Comparison of ENCODE assay signal across 27 mouse cellular contexts in genomic region chr8:111690960-111691445, GRCm38 (mm10). TPM values are rescaled to one million over a fixed set of nuclear protein-coding genes. Genes with fewer than 3 reads are reported as not detected.
A peak's percentile ranks its signal among the peaks of the same experiment; 100 is the strongest.
DNase-seq lines count a peak whose midpoint lies in the region; ATAC-seq and TF ChIP-seq lines count a peak whose summit lies in the region.
"Had no signal": no experiment of that assay in that cellular context is flagged by ENCODE, and none has a peak within 500 bp of the region (broad histone marks: within the 10 kb centered on the region; RNA-seq: fewer than 3 reads in every experiment).

TSS of gene Ctrb1 (minus strand) at chr8:111691010.

- no peak within 1 kb of the TSS for H3K27ac ChIP-seq in liver, embryonic 16.5 days (ENCODE audit: low read length)
- H3K27ac ChIP-seq in liver, embryonic 12.5 days, result no peak within 1 kb of the TSS
- no peak within 1 kb of the TSS for H3K27ac ChIP-seq in intestine, postnatal 0 days (ENCODE audit: low read depth, low read length)
- H3K27ac ChIP-seq in stomach, embryonic 15.5 days, result no peak within 1 kb of the TSS
- H3K27ac ChIP-seq in midbrain, embryonic 16.5 days (ENCODE audit: low read length), result no peak within 1 kb of the TSS
- H3K27ac ChIP-seq in left cerebral cortex, adult 2 months, result no peak within 1 kb of the TSS
- H3K27ac ChIP-seq: embryonic facial prominence, embryonic 12.5 days; forebrain, embryonic 12.5 days; heart, embryonic 13.5 days had no signal

- no peak for ATAC-seq in liver, embryonic 16.5 days (ENCODE audit: low read depth)
- ATAC-seq in liver, embryonic 12.5 days, result no peak
- peak; percentile 21; the same call in 1 of the 2 replicates for ATAC-seq in intestine, postnatal 0 days
- peak; percentile 28; the same call in 1 of the 2 replicates for ATAC-seq in stomach, embryonic 15.5 days (ENCODE audit: insufficient read depth, low FRiP score, low read depth)
- no peak for ATAC-seq in midbrain, embryonic 16.5 days
- ATAC-seq: CD4-positive, CD25-positive, alpha-beta regulatory T cell, adult 4 months; forebrain, embryonic 16.5 days had no signal

- H3K4me1 ChIP-seq in liver, embryonic 16.5 days (ENCODE audit: control insufficient read depth, low read depth, low read length), result no peaks in the 10 kb centered on the region
- H3K4me1 ChIP-seq in liver, embryonic 12.5 days, result peaks cover 4% of the 10 kb centered on the region; the same call in 1 of the 2 replicates
- H3K4me1 ChIP-seq in intestine, postnatal 0 days (replicated peaks; ENCODE audit: control insufficient read depth, insufficient read depth, low read length), result no peaks in the 10 kb centered on the region
- H3K4me1 ChIP-seq in stomach, embryonic 15.5 days, result no peaks in the 10 kb centered on the region
- no peaks in the 10 kb centered on the region for H3K4me1 ChIP-seq in midbrain, embryonic 16.5 days (ENCODE audit: control insufficient read depth, insufficient read depth, low read length)
- H3K4me1 ChIP-seq: embryonic facial prominence, embryonic 12.5 days; forebrain, embryonic 12.5 days had no signal

- no peak within 1 kb of the TSS for H3K4me3 ChIP-seq in liver, embryonic 16.5 days (ENCODE audit: low read depth, low read length)
- H3K4me3 ChIP-seq in liver, embryonic 12.5 days, result no peak within 1 kb of the TSS
- H3K4me3 ChIP-seq in intestine, postnatal 0 days (ENCODE audit: low read depth, low read length), result no peak within 1 kb of the TSS
- H3K4me3 ChIP-seq in stomach, embryonic 15.5 days (replicated peaks), result no peak within 1 kb of the TSS
- no peak within 1 kb of the TSS for H3K4me3 ChIP-seq in midbrain, embryonic 16.5 days (ENCODE audit: low read depth, low read length)
- H3K4me3 ChIP-seq in left cerebral cortex, adult 2 months, result no peak within 1 kb of the TSS
- H3K4me3 ChIP-seq: embryonic facial prominence, embryonic 12.5 days; forebrain, embryonic 12.5 days; heart, embryonic 13.5 days had no signal

- no peaks in the 10 kb centered on the region for H3K36me3 ChIP-seq in liver, embryonic 16.5 days (ENCODE audit: control insufficient read depth, insufficient read depth)
- H3K36me3 ChIP-seq in liver, embryonic 12.5 days, result no peaks in the 10 kb centered on the region
- H3K36me3 ChIP-seq in intestine, postnatal 0 days (ENCODE audit: control insufficient read depth, insufficient read depth), result no peaks in the 10 kb centered on the region
- H3K36me3 ChIP-seq in stomach, embryonic 15.5 days, result no peaks in the 10 kb centered on the region
- no peaks in the 10 kb centered on the region for H3K36me3 ChIP-seq in midbrain, embryonic 16.5 days (ENCODE audit: control insufficient read depth, insufficient read depth, low read length)
- H3K36me3 ChIP-seq: embryonic facial prominence, embryonic 12.5 days; forebrain, embryonic 12.5 days; G1E; heart, embryonic 13.5 days had no signal

- H3K27me3 ChIP-seq in liver, embryonic 16.5 days (ENCODE audit: control insufficient read depth, insufficient read depth, low read depth, low read length), result no peaks in the 10 kb centered on the region
- H3K27me3 ChIP-seq in liver, embryonic 12.5 days (replicated peaks), result peaks cover 24% of the 10 kb centered on the region
- no peaks in the 10 kb centered on the region for H3K27me3 ChIP-seq in intestine, postnatal 0 days (replicated peaks; ENCODE audit: control insufficient read depth, insufficient read depth, low read length)
- H3K27me3 ChIP-seq in stomach, embryonic 15.5 days (replicated peaks), result no peaks in the 10 kb centered on the region
- H3K27me3 ChIP-seq in midbrain, embryonic 16.5 days (ENCODE audit: control insufficient read depth, insufficient read depth, low read depth, low read length), result no peaks in the 10 kb centered on the region
- H3K27me3 ChIP-seq: embryonic facial prominence, embryonic 12.5 days; forebrain, embryonic 12.5 days; heart, embryonic 13.5 days had no signal

- no peak within 1 kb of the TSS for H3K9ac ChIP-seq in liver, embryonic 16.5 days (ENCODE audit: low read depth, low read length)
- no peak within 1 kb of the TSS for H3K9ac ChIP-seq in liver, embryonic 12.5 days
- H3K9ac ChIP-seq in intestine, postnatal 0 days (ENCODE audit: low read depth, low read length), result no peak within 1 kb of the TSS
- H3K9ac ChIP-seq in stomach, embryonic 15.5 days, result no peak within 1 kb of the TSS
- no peak within 1 kb of the TSS for H3K9ac ChIP-seq in midbrain, embryonic 16.5 days (ENCODE audit: low read depth, low read length)
- H3K9ac ChIP-seq: embryonic facial prominence, embryonic 12.5 days; forebrain, embryonic 12.5 days; heart, embryonic 13.5 days had no signal

- intact Hi-C loops in left cerebral cortex, adult 2 months (cut with DNase I), result no loop called here

- TF ChIP-seq CTCF in intestine, postnatal 0 days (IDR thresholded peaks at IDR 0.05; ENCODE audit: low read depth), result no peak
- no peak for TF ChIP-seq CTCF in left cerebral cortex, adult 2 months (IDR thresholded peaks at IDR 0.05)

- DNase-seq in gonadal fat pad, adult 2 months (ENCODE audit: low read depth), result no peak
- DNase-seq in layer of hippocampus, postnatal 10 days (ENCODE audit: low spot score in 2 of 2), result no peak
- DNase-seq in left cerebral cortex, adult 2 months (ENCODE audit: extremely low spot score in 1 of 2, low spot score in 2 of 2), result no peak
- DNase-seq: adrenal gland, adult 8-10 months; adrenal gland, postnatal 36 days; B cell, adult 2 months; cerebellum, adult 2 months; cerebellum, postnatal 14 days; embryo, embryonic 11 days; gastrocnemius, postnatal 14 days; heart, postnatal 36 days had no signal

- H3K4me2 ChIP-seq in liver, embryonic 16.5 days (ENCODE audit: low read depth, low read length), result no peak within 1 kb of the TSS
- no peak within 1 kb of the TSS for H3K4me2 ChIP-seq in liver, embryonic 12.5 days
- no peak within 1 kb of the TSS for H3K4me2 ChIP-seq in intestine, postnatal 0 days (replicated peaks; ENCODE audit: low read depth)
- no peak within 1 kb of the TSS for H3K4me2 ChIP-seq in stomach, embryonic 15.5 days
- no peak within 1 kb of the TSS for H3K4me2 ChIP-seq in midbrain, embryonic 16.5 days (ENCODE audit: low read length)
- H3K4me2 ChIP-seq: embryonic facial prominence, embryonic 12.5 days; forebrain, embryonic 12.5 days; heart, embryonic 13.5 days had no signal

- H3K9me3 ChIP-seq in liver, embryonic 16.5 days (replicated peaks; ENCODE audit: control insufficient read depth, low read length), result no peaks in the 10 kb centered on the region
- H3K9me3 ChIP-seq in liver, embryonic 12.5 days (replicated peaks), result no peaks in the 10 kb centered on the region
- H3K9me3 ChIP-seq in intestine, postnatal 0 days (ENCODE audit: control insufficient read depth), result no peaks in the 10 kb centered on the region
- H3K9me3 ChIP-seq in stomach, embryonic 15.5 days, result no peaks in the 10 kb centered on the region
- H3K9me3 ChIP-seq in midbrain, embryonic 16.5 days (replicated peaks; ENCODE audit: control insufficient read depth, low read length, poor library complexity, severe bottlenecking), result no peaks in the 10 kb centered on the region
- H3K9me3 ChIP-seq: embryonic facial prominence, embryonic 12.5 days; forebrain, embryonic 12.5 days; G1E; heart, embryonic 13.5 days had no signal

- WGBS in liver, embryonic 16.5 days (ENCODE audit: insufficient replicate concordance), result 56% methylated on average over 2 of the region's 2 CpGs
- WGBS in liver, embryonic 12.5 days (ENCODE audit: insufficient replicate concordance), result 48% methylated on average over 2 of the region's 2 CpGs
- WGBS in intestine, postnatal 0 days, result 84% methylated on average over 2 of the region's 2 CpGs
- 90% methylated on average over 2 of the region's 2 CpGs for whole genome bisulfite sequencing in stomach, embryonic 15.5 days
- 87% methylated on average over 2 of the region's 2 CpGs for WGBS in midbrain, embryonic 16.5 days

RNA-seq across cellular contexts. Expression of gene Ctrb1, which starts in this region (rescaled TPM):
- 7.7 and 58.8 TPM in 2 replicates for polyA plus RNA-seq in liver, embryonic 16.5 days (2015; fragmentation: Nextera tagmentation; extraction: Ambion mirVana)
- polyA plus RNA-seq in liver, embryonic 12.5 days (2016; fragmentation: Nextera tagmentation; extraction: Ambion mirVana), result not detected in 2 replicates
- 4.4 and 35.9 TPM in 2 replicates for polyA plus RNA-seq in gonadal fat pad, adult 2 months (2012; rRNA removed)
- 75.8 and 118 TPM in 2 replicates for polyA plus RNA-seq in intestine, postnatal 0 days (2015; fragmentation: Nextera tagmentation; extraction: Ambion mirVana)
- polyA plus RNA-seq in stomach, embryonic 15.5 days (2015; fragmentation: Nextera tagmentation; extraction: Ambion mirVana), result 3,283 and 4,119 TPM in 2 replicates
- polyA plus RNA-seq in midbrain, embryonic 16.5 days (2015; fragmentation: Nextera tagmentation; extraction: Ambion mirVana), result not detected in 2 replicates
- not detected for total RNA-seq in layer of hippocampus, postnatal 10 days (2021)
- not detected for total RNA-seq in left cerebral cortex, adult 2 months (2021)
- total RNA-seq: adrenal gland, adult 8-10 months; common myeloid progenitor, adult 5-6 weeks; G1E; granulocyte monocyte progenitor cell, adult 5-6 weeks; heart, adult 8-10 months; heart, postnatal 36 days had no signal
- polyA plus RNA-seq: CD4-positive, CD25-positive, alpha-beta regulatory T cell, adult 4 months; embryonic facial prominence, embryonic 12.5 days; forebrain, embryonic 12.5 days; forebrain, embryonic 16.5 days; G1E; heart, embryonic 13.5 days; heart, postnatal 0 days; hindbrain, embryonic 11.5 days had no signal

Comparison
In these comparisons a context has a peak if more than half of its experiments do, and no peak if none do; other contexts are left out.
1. RNA of gene Ctrb1 (polyA plus RNA-seq): 3,283 to 4,119 TPM in stomach, embryonic 15.5 days; 75.8 to 118 TPM in intestine, postnatal 0 days, 7.7 to 58.8 TPM in liver, embryonic 16.5 days, 4.4 to 35.9 TPM in gonadal fat pad, adult 2 months, not detected in midbrain, embryonic 16.5 days and not detected in liver, embryonic 12.5 days; every median in the first group is over 10 times any median in the second.
2. ATAC-seq: peak in intestine, postnatal 0 days (single experiment) and stomach, embryonic 15.5 days (single experiment); none in liver, embryonic 16.5 days (single experiment), liver, embryonic 12.5 days (single experiment) and midbrain, embryonic 16.5 days (single experiment).